Mouse (Mus musculus): ENCODE data around the gene Hlcs.

The Hlcs gene

GRCm38 (mm10) chr16:94205528-94206484, 107.6 kb downstream of the Hlcs start:
- no peak for DNase-seq

DNA sequence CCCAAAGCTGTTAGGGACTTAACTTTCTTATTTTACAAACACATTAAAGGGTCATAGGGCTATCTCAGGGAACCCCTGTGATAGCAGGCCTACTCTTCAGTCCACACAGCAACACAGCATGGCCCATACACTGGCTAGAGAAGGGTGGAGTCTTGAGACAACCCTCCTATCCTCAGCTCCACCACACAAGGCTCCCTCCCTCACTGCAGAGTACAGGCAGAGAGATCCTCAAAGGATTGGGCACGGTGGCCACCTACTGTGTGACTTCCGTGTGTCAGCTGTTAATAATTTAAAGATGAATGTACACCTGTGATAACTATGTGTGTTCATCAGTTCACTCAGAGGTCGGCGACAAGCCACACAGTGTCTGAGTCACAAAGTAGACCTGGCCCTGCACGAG, 112.0 kb downstream of the Hlcs start:
- DNase-seq, result no peak

DNA sequence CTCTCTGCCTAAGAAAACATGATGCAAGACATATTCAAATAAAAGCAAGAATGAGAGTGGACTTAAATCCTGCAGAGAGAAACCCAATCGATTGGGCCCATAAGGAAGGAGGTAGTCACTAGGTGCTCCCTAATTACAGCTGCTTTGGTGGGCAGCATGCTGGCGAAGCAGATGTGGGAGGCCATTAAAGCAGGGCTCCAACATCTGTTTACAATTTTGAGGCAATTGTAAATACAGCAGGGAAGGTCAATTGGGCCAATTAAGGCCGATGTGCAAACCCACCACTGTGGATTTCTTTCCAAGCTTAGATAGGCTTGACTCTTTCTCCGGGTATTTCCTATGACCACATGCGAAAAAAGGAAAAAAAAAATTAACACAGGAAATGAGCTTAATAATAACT, 117.5 kb downstream of the Hlcs start:
- DNase-seq, result no peak

- peak; percentile 84 for DNase-seq
Measured at GRCm38 (mm10) chr16:94191379-94192315, 121.7 kb downstream of the Hlcs start.

GRCm38 (mm10) chr16:94190256-94190655, 123.1 kb downstream of the Hlcs start:
- DNase-seq, result no peak

DNA sequence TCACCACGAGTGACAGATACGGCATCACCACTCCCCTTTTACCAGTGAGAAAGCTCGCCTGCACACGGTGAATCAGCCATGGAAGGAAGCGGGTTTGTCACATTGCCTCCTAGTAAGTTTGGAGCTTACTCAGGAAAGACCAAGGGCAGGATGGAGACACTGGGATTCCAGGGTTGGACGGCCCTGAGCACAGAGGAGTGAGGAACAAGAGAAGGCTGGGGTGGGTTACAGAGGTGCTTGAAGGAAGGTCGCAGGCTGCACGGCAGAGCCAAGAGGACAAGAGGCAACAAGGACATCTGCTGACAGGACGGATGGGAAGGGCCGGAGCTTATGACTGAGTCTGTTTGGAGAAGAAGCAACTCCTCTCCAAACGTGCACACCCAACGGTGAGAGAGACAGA, 126.8 kb downstream of the Hlcs start:
- no peak for DNase-seq

DNA sequence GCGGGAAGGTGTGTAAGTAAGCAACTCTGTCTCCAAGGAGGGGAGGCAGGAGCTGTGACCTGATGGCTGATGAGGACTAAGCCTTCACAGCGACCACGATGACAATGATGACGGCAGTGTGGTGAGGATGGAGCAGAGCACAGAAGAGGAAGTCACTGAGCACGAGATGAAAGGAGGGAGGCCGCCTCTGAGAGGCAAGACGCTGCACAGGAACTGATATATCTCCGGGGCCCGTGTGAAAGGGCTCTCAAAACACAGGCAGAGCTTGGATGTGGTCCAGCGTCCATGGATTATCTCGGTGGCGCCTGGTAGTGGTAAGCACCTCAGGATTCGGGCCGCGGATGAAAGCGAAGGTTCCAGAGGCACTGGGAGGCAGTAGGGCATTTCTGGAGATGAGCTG, 127.9 kb downstream of the Hlcs start:
- no peak for DNase-seq

DNA sequence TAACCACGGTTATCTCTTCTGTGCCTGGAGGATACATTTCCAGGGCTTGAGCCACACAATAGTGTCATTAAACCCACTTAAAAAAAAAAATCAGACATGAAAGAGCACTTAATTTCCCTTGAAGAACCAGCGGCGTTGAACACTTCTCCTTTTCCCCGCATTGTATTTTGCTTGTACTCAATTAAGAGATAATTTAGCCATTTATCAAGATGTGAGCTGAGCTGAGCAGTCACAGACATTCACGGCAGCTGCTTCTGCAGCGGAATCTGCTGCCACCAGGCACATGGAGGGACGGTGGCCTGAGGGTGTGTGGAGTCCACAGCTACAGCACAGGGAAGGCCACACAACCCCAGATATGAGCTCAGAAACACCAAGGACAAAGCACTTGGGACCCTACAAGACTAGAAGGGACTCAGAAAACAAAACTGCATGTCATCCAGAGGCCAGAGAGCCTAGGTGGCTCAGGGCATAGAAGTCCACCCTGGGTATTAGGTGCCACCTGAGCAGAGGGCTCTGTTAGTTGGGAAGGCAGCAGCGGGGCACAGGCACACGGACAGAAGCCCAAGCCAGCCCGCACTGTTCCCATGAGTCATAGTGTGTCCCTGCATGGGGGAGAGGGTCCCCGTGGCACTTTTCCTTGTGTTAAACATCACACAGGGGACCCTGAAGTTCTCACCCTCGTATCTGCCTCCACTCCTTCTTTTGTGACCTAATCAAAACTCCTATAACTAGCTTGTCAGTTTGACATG, 133.1 kb downstream of the Hlcs start:
- no peak for DNase-seq

GRCm38 (mm10) chr16:94179341-94180121, 133.8 kb downstream of the Hlcs start:
- no peak for DNase-seq

- DNase-seq, result no peak
Measured at GRCm38 (mm10) chr16:94178441-94179220, 134.7 kb downstream of the Hlcs start.

GRCm38 (mm10) chr16:94176997-94177857, 136.1 kb downstream of the Hlcs start:
- DNase-seq, result no peak

DNA sequence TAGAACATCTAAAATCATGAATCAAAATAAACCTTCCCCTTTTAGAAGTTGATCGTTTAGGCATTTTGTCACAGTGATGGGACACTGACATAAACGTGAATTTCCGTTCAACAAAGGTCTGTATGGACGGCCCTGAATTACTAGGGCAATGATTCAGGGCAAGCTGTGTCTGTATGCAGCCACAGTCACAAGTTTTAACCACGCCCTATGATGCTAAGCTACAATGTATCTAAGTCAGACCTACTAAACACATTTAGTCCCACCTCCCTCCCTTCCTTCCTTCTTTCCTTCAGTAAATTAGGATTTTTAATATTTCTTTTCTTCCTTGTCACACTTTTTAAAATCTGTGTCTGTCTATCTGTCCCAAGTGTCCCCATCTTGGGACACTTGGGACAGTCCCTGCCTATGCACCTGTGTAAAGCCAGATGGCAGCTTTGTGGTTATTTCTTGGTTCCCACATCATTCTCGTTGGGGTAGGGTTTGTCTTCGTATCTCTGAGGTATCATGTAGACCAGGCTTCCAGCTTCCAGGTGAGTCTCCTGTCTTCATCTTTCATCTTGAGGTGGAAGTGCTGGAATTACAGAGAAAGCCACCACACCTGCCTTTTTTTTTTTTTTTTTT, 137.9 kb downstream of the Hlcs start:
- DNase-seq, result no peak

- DNase-seq, result no peak
Measured at GRCm38 (mm10) chr16:94173361-94173760, 140.0 kb downstream of the Hlcs start.

- no peak for DNase-seq
Measured at GRCm38 (mm10) chr16:94170218-94170617, 143.2 kb downstream of the Hlcs start.

- no peak for DNase-seq
Measured at GRCm38 (mm10) chr16:94168655-94169545, 144.5 kb downstream of the Hlcs start.

DNA sequence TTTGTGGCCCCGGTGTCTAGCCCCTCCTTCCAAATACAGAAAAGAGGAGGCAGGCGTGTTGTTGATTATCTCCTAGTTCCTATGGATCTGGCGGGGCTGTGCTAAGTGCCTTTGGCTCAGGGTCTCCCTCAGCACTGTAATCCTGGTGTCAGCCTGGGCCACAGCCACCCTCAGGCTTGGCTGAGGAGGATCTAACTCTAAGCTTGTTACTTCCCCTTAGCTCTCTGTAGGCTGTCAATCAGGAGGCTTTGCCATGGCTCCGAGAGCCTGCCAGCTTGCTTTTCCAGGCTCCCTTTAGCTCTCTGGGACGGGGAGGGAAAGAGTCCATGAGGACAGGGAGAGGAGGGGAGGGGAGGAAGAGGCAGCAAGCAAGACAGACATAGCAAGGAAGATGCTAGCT, 148.4 kb downstream of the Hlcs start:
- DNase-seq, result no peak

DNA sequence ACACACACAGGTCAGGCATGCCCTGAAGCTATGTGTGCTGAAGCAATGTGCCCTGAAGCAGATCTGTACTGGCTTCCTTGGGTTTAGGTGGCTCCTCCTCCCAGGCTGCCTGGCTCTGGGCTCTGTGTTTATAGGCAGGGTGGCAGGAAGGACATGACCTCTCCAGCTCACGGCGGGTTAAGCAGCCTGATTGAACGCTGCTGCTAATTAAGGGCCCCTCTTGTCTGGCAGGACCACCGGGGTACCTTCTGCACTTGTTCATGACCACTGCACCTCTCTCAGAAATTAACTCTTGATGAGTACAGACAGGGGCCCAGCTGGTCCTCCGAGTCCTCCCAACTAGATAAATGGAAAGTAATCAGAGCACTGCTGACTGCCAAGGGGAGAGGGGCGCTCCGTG, 149.1 kb downstream of the Hlcs start:
- DNase-seq, result no peak

DNA sequence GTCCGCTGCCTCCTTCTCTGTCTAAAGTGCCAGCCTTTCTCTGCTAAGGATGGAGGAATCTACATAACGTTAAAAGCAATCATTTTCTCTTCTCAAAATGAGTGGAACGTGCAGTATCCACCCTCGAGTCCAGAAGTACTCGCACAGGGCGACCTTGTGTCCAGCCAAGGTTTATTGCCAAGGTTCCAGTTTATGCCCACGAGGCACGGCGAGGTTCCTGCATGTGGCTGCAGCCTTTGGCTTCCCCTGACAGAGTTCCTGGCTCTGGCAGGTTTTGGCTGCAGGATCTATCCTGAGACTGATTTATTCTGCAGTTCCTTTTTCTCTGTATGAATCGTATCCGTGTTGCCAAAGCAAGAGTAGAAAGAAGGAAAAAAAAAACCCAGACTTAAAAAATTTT, 150.3 kb downstream of the Hlcs start:
- no peak for DNase-seq

DNA sequence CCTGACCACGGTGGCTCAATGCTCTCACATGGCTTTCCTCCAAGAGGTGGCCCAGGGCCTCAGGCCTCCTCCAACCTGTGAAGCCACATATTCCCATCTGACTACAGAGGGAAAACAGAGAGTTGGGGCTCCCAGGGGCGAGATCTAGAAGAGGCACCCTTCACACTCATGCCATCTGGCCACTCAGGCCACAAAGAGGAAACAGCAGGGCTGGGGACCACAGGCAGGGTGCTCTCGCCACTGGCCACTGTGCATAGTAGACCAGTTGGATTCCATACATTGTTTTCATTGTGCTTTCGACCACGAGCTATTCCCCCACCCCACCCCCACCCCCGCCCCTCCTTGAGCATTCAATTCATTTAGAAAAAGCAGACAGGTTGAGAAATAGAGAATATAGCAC, 151.4 kb downstream of the Hlcs start:
- no peak for DNase-seq

Measured in heart, adult 11 months (tissue).